Mouse (Mus musculus): ENCODE measurements around the gene Dennd1b.

GRCm38 (mm10) chr1:139029521-139029920 is 66.3 kb downstream of the Dennd1b start:
- no peak for TF ChIP-seq CTCF (IDR thresholded peaks at IDR 0.05; ENCODE audit: insufficient read depth, low read length)
- no peak for TF ChIP-seq POLR2A (IDR thresholded peaks at IDR 0.05; ENCODE audit: borderline replicate concordance, extremely low read depth, low read depth, low read length)
